Mouse (Mus musculus): ENCODE measurements at regions not wholly inside any gene's neighbourhood (a gene's known extent, or its start where the extent isn't known, plus 50 kb on each side); places are given as distances from the start of the nearest gene placed in this dataset.

DNA sequence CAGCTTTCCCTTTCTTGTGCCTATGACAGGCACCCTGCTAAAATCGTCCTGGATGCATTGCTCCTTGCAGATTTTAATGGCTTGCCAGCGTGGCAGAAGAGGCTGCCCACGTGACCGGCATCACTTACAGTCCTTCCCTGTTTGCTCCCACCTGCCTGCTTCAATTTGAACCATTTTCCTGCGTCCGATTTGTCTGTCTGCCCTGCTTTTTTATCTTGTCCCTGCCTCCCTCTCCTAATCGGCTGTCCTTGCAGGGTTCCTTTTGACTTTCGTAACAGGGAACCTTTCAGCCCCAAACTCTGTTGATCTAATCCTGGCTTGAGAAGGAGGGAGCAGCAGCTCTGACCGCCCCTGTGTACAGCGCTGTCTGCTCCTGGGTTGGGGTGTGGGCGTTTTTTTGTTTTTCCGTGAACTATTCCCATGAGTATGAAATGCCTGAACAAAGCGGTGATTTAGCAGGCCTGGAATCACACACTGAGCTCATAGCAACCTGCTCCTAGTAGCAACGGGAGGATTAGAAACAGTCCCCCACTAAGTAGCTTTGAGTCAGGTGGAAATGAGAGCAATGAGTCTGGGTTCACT is 51.2 kb upstream of the Kif2a start:
- DNase-seq (ENCODE audit: low spot score), result peak; percentile 22

DNA sequence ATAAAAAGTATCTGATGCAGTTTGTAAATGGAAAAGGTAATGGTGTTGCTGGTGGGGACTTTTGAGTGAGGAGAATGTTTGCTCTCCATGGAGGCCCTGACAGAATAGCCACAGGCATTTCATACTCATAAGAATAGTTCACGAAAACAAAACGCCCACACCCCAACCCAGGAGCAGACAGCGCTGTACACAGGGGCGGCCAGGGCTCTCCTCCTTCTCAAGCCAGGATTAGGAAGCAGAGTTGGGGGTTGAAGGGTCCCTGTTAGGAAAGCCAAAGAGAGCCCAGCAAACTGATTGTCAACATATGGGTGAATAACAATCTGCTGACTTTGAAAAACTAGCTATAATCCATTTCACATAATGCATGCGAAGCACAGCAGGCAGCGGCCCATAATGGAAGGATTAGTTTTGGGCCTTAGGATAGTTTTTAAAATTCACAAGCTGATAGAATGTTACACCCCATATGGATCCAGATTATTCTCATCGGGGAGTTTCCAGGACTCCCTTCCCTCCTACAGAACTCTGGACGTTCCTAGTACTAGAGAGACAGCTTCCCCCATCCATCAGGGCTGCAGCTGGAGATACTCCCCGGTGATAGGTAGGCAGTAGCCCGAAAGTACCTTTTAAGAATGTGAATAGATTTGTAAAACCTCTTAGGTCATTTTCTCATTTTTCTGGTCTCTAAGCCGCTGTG is 50.6 kb upstream of the Kif2a start:
- DNase-seq (ENCODE audit: low spot score), result no peak
